Mouse (Mus musculus) stomach, embryonic 14.5 days (tissue): ENCODE measurements at regions not wholly inside any gene's neighbourhood (a gene's known extent, or its start where the extent isn't known, plus 50 kb on each side); places are given as distances from the start of the nearest gene placed in this dataset.

Experiments
- ATAC-seq: fragments of 200-750 bp; cut with Nextera tagmentation; 2 replicates; pipeline ENCODE4 v1.8.0; 2017; ENCODE audit warnings: low read depth, moderate TSS enrichment; ENCODE audit not compliant: insufficient number of reproducible peaks, insufficient read depth, low FRiP score
- H3K27ac ChIP-seq: fragments of 300-500 bp; sonication (generic); 2 replicates; pipeline ENCODE4 v1.5.1; 2014; ENCODE audit warnings: mild to moderate bottlenecking, low read length, moderate library complexity, mixed read lengths
- H3K27me3 ChIP-seq: fragments of 300-500 bp; sonication (generic); 2 replicates; pipeline ENCODE4 v1.6.1; 2014; ENCODE audit warnings: low read length, control low read depth, mixed read lengths; ENCODE audit not compliant: control insufficient read depth, insufficient read depth
- H3K36me3 ChIP-seq: fragments of 300-500 bp; sonication (generic); 2 replicates; pipeline ENCODE4 v1.6.1; 2014; ENCODE audit warnings: mild to moderate bottlenecking, control low read depth, low read length, moderate library complexity, mixed read lengths; ENCODE audit not compliant: control insufficient read depth, insufficient read depth
- H3K4me1 ChIP-seq: fragments of 300-500 bp; sonication (generic); 2 replicates; pipeline ENCODE4 v1.6.1; 2014; ENCODE audit warnings: low read length, control low read depth, mixed read lengths; ENCODE audit not compliant: control insufficient read depth, insufficient read depth
- H3K4me2 ChIP-seq: fragments of 300-500 bp; sonication (generic); replicated peaks from 2 replicates; pipeline ENCODE4 v1.6.1; 2014; ENCODE audit warnings: low read depth, low read length, control low read depth
- H3K4me3 ChIP-seq: fragments of 300-500 bp; sonication (generic); 2 replicates; pipeline ENCODE4 v1.5.1; 2014; ENCODE audit warnings: low read depth, low read length, control low read depth
- H3K9ac ChIP-seq: fragments of 300-500 bp; sonication (generic); replicated peaks from 2 replicates; pipeline ENCODE4 v1.6.1; 2014; ENCODE audit warnings: low read depth, mild to moderate bottlenecking, control low read depth, low read length, moderate library complexity, mixed read lengths
- H3K9me3 ChIP-seq: fragments of 300-500 bp; sonication (generic); 2 replicates; pipeline ENCODE4 v1.6.1; 2016; ENCODE audit warnings: low read depth, low read length, control low read depth; ENCODE audit not compliant: control insufficient read depth
- WGBS: fragments of 180-500 bp; shearing (Covaris S2); extraction: QIAGEN DNeasy Blood & Tissue Kit; methylation state at CpG from one replicate; pipeline ENCODE4 v1.1.7; 2014; 5-methylcytosine and 5-hydroxymethylcytosine counted together

GRCm38 (mm10) chr4:10508163-10508821 lies 366.0 kb upstream of the 2610301B20Rik start:
- no peak overlapping the region for H3K9ac ChIP-seq
- no peaks in the 10 kb centered on the region for H3K27me3 ChIP-seq
- ATAC-seq: no peak
- WGBS: 34% methylated on average over 6 of the region's 6 CpGs
- H3K4me2 ChIP-seq: no peak overlapping the region
- H3K36me3 ChIP-seq: no peaks in the 10 kb centered on the region
- H3K4me3 ChIP-seq: no peak overlapping the region
- no peak overlapping the region for H3K27ac ChIP-seq
- no peaks in the 10 kb centered on the region for H3K4me1 ChIP-seq
- H3K9me3 ChIP-seq: no peaks in the 10 kb centered on the region

GRCm38 (mm10) chr4:10510013-10510412 lies 364.3 kb upstream of the 2610301B20Rik start:
- Histone ChIP-seq H3K9me3 (no peaks in the 10 kb centered on the region), H3K4me1 (no peaks in the 10 kb centered on the region), H3K27me3 (no peaks in the 10 kb centered on the region), H3K27ac (no peak overlapping the region), H3K36me3 (no peaks in the 10 kb centered on the region), H3K4me3 (no peak overlapping the region), H3K9ac (no peak overlapping the region), H3K4me2 (no peak overlapping the region)
- 23% methylated on average over 3 of the region's 3 CpGs for WGBS
- ATAC-seq: no peak

- Histone ChIP-seq H3K36me3 (no peaks in the 10 kb centered on the region), H3K4me3 (no peak overlapping the region), H3K4me2 (no peak overlapping the region), H3K4me1 (no peaks in the 10 kb centered on the region), H3K9ac (no peak overlapping the region), H3K9me3 (no peaks in the 10 kb centered on the region), H3K27me3 (no peaks in the 10 kb centered on the region), H3K27ac (no peak overlapping the region)
- no peak for ATAC-seq
- WGBS: 34% methylated on average over 2 of the region's 2 CpGs
These were observed 323.5 kb upstream of the 2610301B20Rik start for GRCm38 (mm10) chr4:10550711-10551305.

DNA sequence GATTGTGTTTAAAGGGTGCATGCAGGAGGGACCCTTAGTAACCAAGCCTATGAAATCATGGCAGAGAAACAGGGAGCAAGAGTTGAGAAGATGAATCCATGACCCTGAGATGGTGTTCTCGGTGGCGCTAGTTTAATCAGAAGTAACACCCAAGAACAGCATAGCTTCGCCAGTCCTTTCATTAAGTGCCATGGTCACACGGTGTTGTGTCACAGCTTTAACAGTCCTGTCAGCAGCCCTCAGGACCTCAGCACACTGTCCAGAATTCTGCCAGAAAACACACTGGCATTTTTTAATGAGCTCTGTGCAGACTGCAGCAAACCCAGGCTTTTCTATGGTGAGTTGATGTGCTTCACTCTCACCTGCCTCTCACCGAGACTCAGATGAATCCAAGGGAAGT lies 320.6 kb upstream of the 2610301B20Rik start:
- ATAC-seq: no peak
- no peak overlapping the region for H3K4me2 ChIP-seq
- no peak overlapping the region for H3K9ac ChIP-seq
- no peaks in the 10 kb centered on the region for H3K27me3 ChIP-seq
- H3K9me3 ChIP-seq: no peaks in the 10 kb centered on the region
- no peaks in the 10 kb centered on the region for H3K4me1 ChIP-seq
- H3K27ac ChIP-seq: no peak overlapping the region
- H3K4me3 ChIP-seq: no peak overlapping the region
- H3K36me3 ChIP-seq: no peaks in the 10 kb centered on the region
- WGBS: 91% methylated on average over 5 of the region's 5 CpGs

- no peak overlapping the region for H3K27ac ChIP-seq
- H3K9ac ChIP-seq: no peak overlapping the region
- no peaks in the 10 kb centered on the region for H3K27me3 ChIP-seq
- H3K36me3 ChIP-seq: no peaks in the 10 kb centered on the region
- no peak overlapping the region for H3K4me3 ChIP-seq
- ATAC-seq: no peak
- H3K4me2 ChIP-seq: no peak overlapping the region
- 76% methylated on average over 3 of the region's 3 CpGs for WGBS
- H3K9me3 ChIP-seq: no peaks in the 10 kb centered on the region
- no peaks in the 10 kb centered on the region for H3K4me1 ChIP-seq
These were observed 314.2 kb upstream of the 2610301B20Rik start for GRCm38 (mm10) chr4:10560078-10560477.

GRCm38 (mm10) chr4:10604513-10604912 lies 269.8 kb upstream of the 2610301B20Rik start:
- no peak for ATAC-seq
- 82% methylated on average over 10 of the region's 10 CpGs for WGBS
- no peaks in the 10 kb centered on the region; the same call in 1 of the 2 replicates for H3K9me3 ChIP-seq
- H3K36me3 ChIP-seq: no peaks in the 10 kb centered on the region
- no peak overlapping the region for H3K27ac ChIP-seq
- H3K4me1 ChIP-seq: no peaks in the 10 kb centered on the region
- no peak overlapping the region for H3K4me2 ChIP-seq
- H3K9ac ChIP-seq: no peak overlapping the region
- H3K4me3 ChIP-seq: no peak overlapping the region
- H3K27me3 ChIP-seq: no peaks in the 10 kb centered on the region

GRCm38 (mm10) chr4:10607855-10608576 lies 266.3 kb upstream of the 2610301B20Rik start:
- no peaks in the 10 kb centered on the region for H3K27me3 ChIP-seq
- ATAC-seq: no peak

DNA sequence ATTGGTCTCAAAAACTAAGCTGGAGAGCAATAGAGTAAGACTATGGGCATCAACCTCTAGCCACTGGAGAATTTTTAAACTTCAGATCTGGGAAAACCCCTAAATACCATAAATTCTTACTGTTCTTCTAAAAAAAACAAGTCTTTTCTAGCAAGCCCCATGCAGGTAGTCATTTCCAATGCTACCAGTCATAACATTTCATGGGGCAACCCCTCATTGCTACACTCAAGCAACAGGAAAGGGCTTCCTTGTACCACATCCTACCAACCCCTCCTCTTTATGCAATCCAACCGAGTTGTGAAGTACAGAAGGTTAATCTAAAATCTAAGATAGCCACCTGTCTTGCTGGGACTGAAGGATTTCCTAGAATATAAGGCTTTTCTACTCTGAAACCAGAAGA lies 263.5 kb upstream of the 2610301B20Rik start:
- no peak overlapping the region for H3K27ac ChIP-seq
- H3K4me3 ChIP-seq: no peak overlapping the region
- no peak overlapping the region for H3K4me2 ChIP-seq
- ATAC-seq: no peak
- WGBS: 56% methylated on average over 1 of the region's 1 CpGs
- no peak overlapping the region for H3K9ac ChIP-seq
- no peaks in the 10 kb centered on the region for H3K36me3 ChIP-seq
- no peaks in the 10 kb centered on the region for H3K27me3 ChIP-seq
- no peaks in the 10 kb centered on the region for H3K4me1 ChIP-seq
- H3K9me3 ChIP-seq: no peaks in the 10 kb centered on the region; the same call in 1 of the 2 replicates

More at GRCm38 (mm10) chr4:10607855-10608576, 266.3 kb upstream of the 2610301B20Rik start:
- Histone ChIP-seq H3K4me3 (no peak overlapping the region), H3K36me3 (no peaks in the 10 kb centered on the region), H3K27ac (no peak overlapping the region), H3K4me1 (no peaks in the 10 kb centered on the region), H3K4me2 (no peak overlapping the region), H3K9me3 (no peaks in the 10 kb centered on the region; the same call in 1 of the 2 replicates), H3K9ac (no peak overlapping the region)
- WGBS: 81% methylated on average over 7 of the region's 7 CpGs
